Mouse (Mus musculus) ES-Bruce4 (cell line): Measurements from ENCODE around the gene Ddn.

Experiments
- CTCF ChIP-seq: IDR thresholded peaks from one replicate; pipeline ENCODE4 v1.8.1; 2011; ENCODE audit warnings: low read depth, low read length
- EP300 ChIP-seq: IDR thresholded peaks from 2 replicates; pipeline ENCODE4 v1.6.1; 2011; ENCODE audit warnings: low read depth, low read length; ENCODE audit not compliant: insufficient read depth
- POLR2A ChIP-seq: IDR thresholded peaks from one replicate; pipeline ENCODE4 v1.8.1; 2011; ENCODE audit warnings: low read length; ENCODE audit not compliant: insufficient read depth

DNA sequence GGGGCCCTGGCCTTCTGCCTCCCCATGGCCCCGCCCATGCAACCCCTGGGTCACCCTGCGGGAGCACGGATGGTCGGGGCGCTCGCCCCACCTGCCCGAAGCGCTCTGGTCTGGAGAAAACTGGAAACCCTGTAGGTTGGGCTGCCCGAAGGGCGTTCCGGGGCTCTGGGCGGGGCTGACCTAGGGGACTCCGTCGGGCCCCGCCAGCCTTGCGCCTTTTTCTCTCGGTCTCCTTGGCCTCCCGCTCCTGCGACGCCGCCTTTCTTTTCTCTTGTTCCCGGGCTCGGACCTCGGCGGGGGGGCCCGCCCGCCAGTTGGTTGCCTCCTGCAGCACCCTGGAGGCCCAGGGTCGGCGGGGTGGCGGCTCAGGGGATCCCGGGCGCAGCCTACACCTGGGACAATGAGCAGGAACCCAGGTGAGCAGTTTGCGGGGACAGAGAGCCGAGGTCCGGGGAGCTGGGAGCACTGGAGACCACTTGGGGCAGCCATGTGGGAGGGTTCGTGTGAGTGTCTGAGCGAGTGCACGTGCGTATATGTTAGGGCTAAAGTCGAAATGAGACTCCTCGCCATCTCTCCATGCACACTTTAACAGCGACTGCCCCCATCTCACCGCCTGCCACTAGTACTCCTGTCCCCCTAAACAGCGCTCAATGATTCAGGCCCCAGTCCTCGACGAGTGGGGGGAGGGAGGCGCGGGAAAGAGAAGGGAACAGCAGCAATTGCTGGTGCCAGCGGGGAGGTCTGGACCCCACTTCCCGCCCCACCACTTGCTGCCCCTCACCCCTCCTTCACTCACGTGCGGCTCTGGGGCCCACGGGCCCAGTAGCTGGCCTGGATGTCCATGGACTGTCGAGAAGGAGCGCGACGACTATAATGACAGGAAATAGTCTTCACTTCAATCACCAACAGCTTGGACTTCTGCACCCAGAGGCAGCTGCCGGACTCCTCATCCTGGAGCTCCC is 2.2 kb downstream of the Ddn start:
- no peak for TF ChIP-seq EP300
- TF ChIP-seq CTCF, result no peak
- no peak for TF ChIP-seq POLR2A
